Mouse (Mus musculus) olfactory bulb, adult 2 months (tissue): ENCODE measurements around the gene Mapk9. TPM values are rescaled to one million over a fixed set of nuclear protein-coding genes. Genes with fewer than 3 reads are reported as not detected.

Experiments
- H3K27ac ChIP-seq: fragments of 200-500 bp; 2 replicates; pipeline ENCODE4 v1.5.1; 2012; ENCODE audit warnings: low read depth, low read length; ENCODE audit not compliant: insufficient read depth
- H3K4me1 ChIP-seq: fragments of 200-500 bp; 2 replicates; pipeline ENCODE4 v1.6.1; 2012; ENCODE audit warnings: low read length; ENCODE audit not compliant: control insufficient read depth, insufficient read depth
- H3K4me3 ChIP-seq: fragments of 200-500 bp; 2 replicates; pipeline ENCODE4 v1.5.1; 2012; ENCODE audit warnings: mild to moderate bottlenecking, low read depth, low read length, moderate library complexity; ENCODE audit not compliant: insufficient read depth
- CTCF ChIP-seq: fragments of 200-500 bp; IDR thresholded peaks from 2 replicates; pipeline ENCODE4 v1.5.1; 2012; ENCODE audit warnings: low read depth, mild to moderate bottlenecking, low read length, moderate library complexity; ENCODE audit not compliant: insufficient read depth
- POLR2A ChIP-seq: fragments of 200-500 bp; IDR thresholded peaks from 2 replicates; pipeline ENCODE4 v1.6.1; 2012; ENCODE audit warnings: mild to moderate bottlenecking, low read depth, low read length, moderate library complexity; ENCODE audit not compliant: insufficient read depth
- WGBS: fragments of 180-500 bp; shearing (Covaris S2); methylation state at CpG from one replicate; pipeline ENCODE4 v1.1.7; 2018; 5-methylcytosine and 5-hydroxymethylcytosine counted together
- polyA plus RNA-seq: library from polyadenylated mRNA; stranded (reverse); fragments of >200 nt; gene quantifications from 2 replicates; pipeline ENCODE4 v1.2.4, GENCODE M21; 2012; ENCODE audit warnings: low replicate concordance; ENCODE audit not compliant: missing spikeins, insufficient read depth, insufficient read length

The Mapk9 gene
- polyA plus RNA-seq, 1 experiment = not detected

GRCm38 (mm10) chr11:49927670-49928069 lies 81.1 kb downstream of the Mapk9 start:
- H3K4me1 ChIP-seq = peaks cover 39% of the 10 kb centered on the region
- H3K4me3 ChIP-seq = no peak overlapping the region
- peak overlapping the region; percentile 60 for H3K27ac ChIP-seq
- 38% methylated on average over 6 of the region's 6 CpGs for WGBS
- TF ChIP-seq CTCF (no peak), POLR2A (no peak)

DNA sequence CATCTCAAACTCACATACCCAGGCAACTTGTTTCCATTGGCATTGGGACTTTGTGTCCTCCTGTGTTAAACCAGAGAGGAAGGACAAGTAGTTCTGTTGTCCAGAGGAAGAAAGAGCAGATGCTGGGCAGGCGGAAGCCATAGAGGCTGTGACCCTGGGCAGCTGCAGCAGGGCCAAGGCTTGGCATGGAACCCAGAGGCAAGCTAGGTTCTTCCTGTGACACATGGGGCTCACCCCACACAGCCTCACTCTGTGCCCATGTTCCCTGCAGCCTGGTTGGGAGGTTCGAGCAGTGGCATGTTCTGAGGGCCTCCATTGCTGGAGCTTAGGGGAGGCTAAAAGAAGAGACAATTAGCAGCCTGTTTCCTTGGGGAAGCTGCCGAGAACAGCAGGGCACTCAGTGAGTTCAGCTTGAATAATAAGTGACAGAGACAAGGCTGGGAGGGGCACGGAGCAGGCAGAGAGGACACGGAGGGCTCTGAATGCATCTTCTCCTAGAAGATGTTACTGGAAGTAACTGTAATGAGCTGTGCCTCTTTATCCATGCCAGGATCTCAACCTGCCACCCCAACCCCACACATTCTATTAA lies 84.6 kb downstream of the Mapk9 start:
- Histone ChIP-seq H3K4me3 (no peak overlapping the region), H3K27ac (peak overlapping the region; percentile 74), H3K4me1 (peaks cover 54% of the 10 kb centered on the region)
- TF ChIP-seq POLR2A = no peak
- TF ChIP-seq CTCF = no peak
- WGBS = 25% methylated on average over 5 of the region's 5 CpGs

DNA sequence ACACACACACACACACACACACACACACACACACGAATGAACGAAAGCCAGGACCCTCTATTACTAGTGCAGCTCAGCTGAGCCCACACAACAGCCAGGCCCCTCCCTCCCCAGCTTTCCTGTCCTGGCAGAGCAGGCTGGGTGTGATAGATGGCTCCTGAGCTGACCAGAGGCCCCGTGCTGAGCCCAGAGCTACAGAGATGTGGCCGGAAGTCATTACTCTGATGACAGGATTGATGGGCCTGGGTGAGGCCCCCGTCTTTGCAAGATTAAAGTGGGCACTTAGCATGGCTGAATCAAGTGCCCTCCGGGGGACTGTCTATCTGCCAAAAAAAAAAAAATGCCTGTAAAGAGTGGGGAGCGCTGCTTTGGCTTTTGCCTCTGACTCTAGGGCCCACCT lies 85.3 kb downstream of the Mapk9 start:
- 40% methylated on average over 7 of the region's 7 CpGs for WGBS

GRCm38 (mm10) chr11:49933811-49934210 lies 87.3 kb downstream of the Mapk9 start:
- peak overlapping the region; percentile 83 for H3K27ac ChIP-seq
- WGBS = 82% methylated on average over 1 of the region's 1 CpGs
- TF ChIP-seq CTCF (no peak), POLR2A (no peak)

More for the DNA sequence above, 85.3 kb downstream of the Mapk9 start:
- TF ChIP-seq POLR2A (no peak), CTCF (no peak)
- H3K4me3 ChIP-seq = no peak overlapping the region
- peaks cover 57% of the 10 kb centered on the region for H3K4me1 ChIP-seq
- peak overlapping the region; percentile 74 for H3K27ac ChIP-seq

DNA sequence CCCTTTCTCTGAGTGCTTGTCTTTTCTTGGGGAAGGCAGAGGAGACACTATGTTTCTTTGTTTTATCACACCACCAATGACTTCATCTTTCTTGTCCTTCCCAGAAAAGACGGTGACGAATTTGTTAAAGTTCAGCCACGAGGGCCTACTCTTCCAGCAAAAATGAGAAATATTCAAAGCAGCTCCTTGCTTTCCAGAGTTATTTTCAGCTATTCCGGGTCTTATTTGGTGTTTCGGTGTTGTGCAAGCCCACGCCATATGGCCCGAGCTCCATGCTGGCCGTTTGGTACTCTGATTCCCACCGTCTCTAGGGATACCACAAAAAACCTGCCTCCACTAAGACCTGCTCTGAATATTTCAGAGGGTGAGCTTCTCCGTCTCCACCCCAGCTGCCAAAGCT lies 87.8 kb downstream of the Mapk9 start:
- 51% methylated on average over 10 of the region's 10 CpGs for WGBS
- Histone ChIP-seq H3K4me3 (no peak overlapping the region), H3K27ac (peak overlapping the region; percentile 83), H3K4me1 (peaks cover 62% of the 10 kb centered on the region)
- no peak for TF ChIP-seq POLR2A
- TF ChIP-seq CTCF = no peak

More at GRCm38 (mm10) chr11:49933811-49934210, 87.3 kb downstream of the Mapk9 start:
- H3K4me3 ChIP-seq = no peak overlapping the region
- H3K4me1 ChIP-seq = peaks cover 57% of the 10 kb centered on the region

Other genes starting within 250 kb of the Mapk9 start
- gene Flt4, start 237.5 kb upstream of the Mapk9 start, polyA plus RNA-seq = not detected in 2 replicates
- gene Scgb3a1, start 183.1 kb upstream of the Mapk9 start, polyA plus RNA-seq = not detected in 2 replicates
- 133 and 186 TPM in 2 replicates for gene Cnot6, start 134.0 kb upstream of the Mapk9 start, polyA plus RNA-seq
- not detected in 2 replicates for gene Gfpt2, start 52.6 kb upstream of the Mapk9 start, polyA plus RNA-seq
- not detected in 2 replicates for gene Rasgef1c, start 55.1 kb downstream of the Mapk9 start, polyA plus RNA-seq
- gene Rnf130, start 178.6 kb downstream of the Mapk9 start, polyA plus RNA-seq = not detected in 2 replicates